Mouse (Mus musculus) erythroid progenitor cell, adult 5-6 weeks (primary cell): ENCODE results near the gene Ppard. TPM values are rescaled to one million over a fixed set of nuclear protein-coding genes. Genes with fewer than 3 reads are reported as not detected.
A peak's percentile ranks its signal among the peaks of the same experiment; 100 is the strongest.
"Not testable (repeated sequence)": the region's sequence is repeated elsewhere in the genome, so short reads cannot be mapped to it uniquely, and the experiment has no call there.

ENCODE experiments used
- ATAC-seq: replicated peaks from 2 replicates; pipeline ENCODE4 v1.8.0; 2016; ENCODE audit warnings: moderate number of reproducible peaks, mild to moderate bottlenecking, moderate TSS enrichment, inconsistent platforms; ENCODE audit not compliant: poor library complexity, low FRiP score, severe bottlenecking
- total RNA-seq, 2 experiments: library from RNA; stranded (forward) in 1 of 2; stranded (reverse) in 1 of 2; fragments of 150-400 nt in 1 of 2; fragments of 186-747, 209-891 nt in 1 of 2; gene quantifications; 2 replicates each; pipeline versions ENCODE4 v1.2.3 to v1.2.4; 2015 to 2017; ENCODE audit warnings: low replicate concordance in 2 of 2

The Ppard gene
- total RNA-seq, 2 experiments from 2014 or later = 1.7 to 2.9 TPM

DNA sequence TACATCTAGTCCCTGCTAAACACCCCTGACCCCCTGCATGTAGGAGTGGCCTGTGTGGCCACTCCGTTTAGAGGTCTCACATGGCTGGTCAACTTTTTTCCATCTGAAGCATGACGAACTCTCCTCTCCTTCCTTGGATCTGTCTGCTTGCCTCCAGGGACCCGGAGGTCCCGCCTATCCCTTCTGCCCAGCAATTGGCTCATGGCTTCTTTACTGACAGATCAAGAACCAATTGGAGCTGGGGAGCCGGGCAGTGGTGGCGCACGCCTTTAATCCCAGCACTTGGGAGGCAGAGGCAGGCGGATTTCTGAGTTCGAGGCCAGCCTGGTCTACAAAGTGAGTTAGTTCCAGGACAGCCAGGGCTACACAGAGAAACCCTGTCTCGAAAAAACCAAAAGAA, 10.0 kb upstream of the Ppard start:
- ATAC-seq = not testable (repeated sequence)

- ATAC-seq = peak; percentile 93
Measured at GRCm38 (mm10) chr17:28223561-28224391, 8.7 kb upstream of the Ppard start.

DNA sequence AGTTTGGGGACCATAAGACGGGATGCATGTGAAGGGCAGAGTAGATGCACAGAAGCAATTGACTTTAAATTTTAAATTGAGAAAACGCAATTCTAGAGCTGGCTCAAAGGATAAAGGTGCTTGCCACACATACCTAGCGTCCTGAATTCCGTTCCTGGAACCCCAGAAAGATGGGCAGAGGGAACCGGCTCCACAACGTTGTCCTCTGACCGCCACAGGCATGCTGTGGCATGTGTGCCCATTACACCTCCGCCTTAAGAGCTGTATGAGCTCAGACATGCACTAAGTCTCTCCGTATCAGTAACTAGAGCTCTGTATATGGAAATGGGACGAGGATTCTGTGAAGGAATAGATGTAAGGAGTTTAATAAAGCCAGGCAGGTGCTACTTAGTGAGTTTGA, 7.9 kb upstream of the Ppard start:
- ATAC-seq = no peak

GRCm38 (mm10) chr17:28226014-28226413, 6.5 kb upstream of the Ppard start:
- ATAC-seq = peak; percentile 71

DNA sequence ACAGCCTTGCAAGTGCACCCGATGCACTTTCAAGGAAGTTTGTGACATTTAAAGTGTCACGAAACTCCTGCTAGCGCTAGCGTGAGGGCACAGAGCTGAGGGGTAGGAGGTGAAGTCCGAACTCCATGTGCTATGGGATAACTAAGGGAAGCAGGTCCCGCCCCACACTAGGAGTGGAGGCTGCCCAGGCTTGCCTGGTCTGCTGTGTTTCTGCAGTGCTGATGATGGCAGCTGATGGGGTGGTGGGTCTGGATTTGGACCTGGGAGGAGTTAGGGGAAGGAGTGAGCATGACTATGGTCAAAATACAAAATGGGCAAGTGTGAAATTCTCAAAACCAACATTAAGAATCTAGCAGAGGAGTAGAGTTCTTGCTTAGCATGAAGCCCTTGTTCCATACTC, 2.0 kb upstream of the Ppard start:
- ATAC-seq = no peak

- ATAC-seq = no peak
Measured at GRCm38 (mm10) chr17:28231026-28231736, 1.3 kb upstream of the Ppard start.

DNA sequence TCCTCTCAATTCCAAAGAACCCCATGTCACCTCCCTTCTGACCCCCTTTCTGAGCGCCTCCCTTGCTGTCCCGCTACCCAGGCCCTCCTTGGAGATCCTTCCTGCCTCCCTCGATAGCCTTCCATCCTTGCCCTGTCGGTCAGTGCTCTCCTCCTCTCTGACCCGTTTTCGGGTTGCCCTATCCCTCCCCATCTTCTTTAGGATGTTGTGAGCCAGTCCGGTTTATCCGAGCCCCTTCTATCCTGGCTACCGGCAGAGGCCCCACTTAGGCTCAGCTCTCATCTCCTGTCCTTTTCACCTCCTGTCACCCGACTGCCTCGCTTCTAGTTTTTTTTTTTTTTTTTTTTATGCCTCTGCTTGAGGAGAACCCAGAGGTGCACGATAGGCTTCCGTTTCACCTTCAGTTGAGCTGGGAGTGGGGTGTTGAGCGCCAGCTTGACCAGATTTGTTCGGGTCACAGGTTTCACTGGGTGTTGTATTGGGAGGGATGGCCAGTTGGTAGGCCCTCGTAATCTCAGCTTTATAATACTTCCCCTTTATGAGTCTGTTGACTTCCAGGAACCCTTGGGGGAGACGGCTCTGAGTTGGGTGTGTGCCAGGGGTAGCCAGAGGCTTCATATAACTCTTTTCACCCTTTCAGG, 711 bp downstream of the Ppard start:
- no peak for ATAC-seq

GRCm38 (mm10) chr17:28234641-28235040, 2.1 kb downstream of the Ppard start:
- no peak for ATAC-seq

- ATAC-seq = no peak
Measured at GRCm38 (mm10) chr17:28235982-28236635, 3.6 kb downstream of the Ppard start.

DNA sequence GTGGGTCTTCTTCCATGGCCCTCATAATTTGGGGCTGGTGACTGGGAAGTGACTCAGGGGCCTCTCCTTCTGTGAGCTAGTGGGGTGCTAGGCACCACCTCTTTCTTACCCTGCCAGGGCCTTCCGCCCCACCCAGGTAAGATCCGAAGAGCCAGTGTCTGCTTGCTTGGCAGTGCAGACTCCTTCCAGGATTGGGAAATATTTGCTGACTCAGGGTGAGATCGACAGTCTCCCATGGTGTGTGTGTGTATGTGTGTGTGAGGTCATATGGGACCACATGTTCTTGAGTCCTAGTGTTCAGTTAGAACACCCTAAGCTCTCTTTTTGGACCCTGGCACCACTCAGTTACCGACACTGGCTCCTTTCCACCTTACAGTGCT, 4.1 kb downstream of the Ppard start:
- ATAC-seq = no peak

GRCm38 (mm10) chr17:28237362-28237761, 4.9 kb downstream of the Ppard start:
- ATAC-seq = no peak

DNA sequence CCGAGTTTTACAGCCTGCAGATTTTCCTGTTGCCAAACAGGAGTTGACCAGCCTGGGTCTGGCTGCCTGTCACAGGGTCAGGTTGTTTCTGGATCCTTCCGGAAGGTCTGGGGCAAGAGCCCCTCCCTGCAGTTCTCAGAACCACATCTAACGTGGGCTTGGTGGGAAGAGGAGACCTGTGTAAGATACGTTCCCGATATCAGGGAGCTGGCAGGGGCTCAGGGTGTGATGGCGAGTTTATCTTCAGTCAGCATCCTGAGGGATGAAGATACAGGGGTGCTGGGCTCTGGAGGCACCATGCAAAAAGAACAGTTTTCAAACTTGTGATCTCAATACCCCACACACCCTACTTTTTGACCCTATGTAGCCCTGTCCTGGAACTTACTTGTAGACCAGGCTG, 5.4 kb downstream of the Ppard start:
- ATAC-seq = no peak

DNA sequence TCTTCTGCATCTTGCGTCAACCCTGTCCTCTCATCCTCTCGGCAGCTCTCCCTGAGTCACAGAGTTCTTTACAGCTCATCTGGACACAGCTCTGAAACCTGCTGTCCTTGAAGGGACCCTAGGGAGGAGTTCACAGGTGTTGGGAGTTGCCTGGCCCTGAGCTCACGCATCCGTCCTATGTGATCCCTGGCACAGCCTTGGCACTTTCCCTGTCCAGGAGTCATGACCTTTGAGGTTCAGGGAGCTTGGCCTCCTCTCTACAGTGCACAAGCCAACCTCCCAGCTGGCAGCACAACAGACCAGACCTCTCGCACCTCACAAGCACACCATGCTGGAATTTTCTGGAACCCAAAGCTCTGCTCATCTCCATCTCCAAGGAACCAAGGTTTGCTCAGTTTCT, 8.3 kb downstream of the Ppard start:
- ATAC-seq = no peak

DNA sequence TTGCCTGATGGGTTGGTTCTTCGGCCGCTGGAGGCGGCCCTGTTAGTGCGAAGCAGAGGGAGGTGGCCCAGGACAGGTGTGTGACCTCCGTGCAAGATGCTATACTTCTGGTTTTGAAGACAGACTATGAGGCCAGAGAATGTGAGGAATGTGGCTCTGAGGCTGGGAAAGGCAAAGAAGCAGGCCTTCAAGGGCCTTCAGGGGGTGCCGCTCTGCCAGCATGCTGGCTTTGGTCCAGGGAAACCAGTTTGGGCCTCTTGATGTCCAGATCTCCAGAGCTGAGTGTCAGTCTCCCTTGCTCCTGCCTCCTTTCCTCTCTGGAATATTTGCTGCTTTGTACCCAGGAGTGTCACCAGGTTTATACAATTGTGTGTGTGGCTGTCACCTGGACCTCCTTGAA, 9.8 kb downstream of the Ppard start:
- ATAC-seq = no peak

DNA sequence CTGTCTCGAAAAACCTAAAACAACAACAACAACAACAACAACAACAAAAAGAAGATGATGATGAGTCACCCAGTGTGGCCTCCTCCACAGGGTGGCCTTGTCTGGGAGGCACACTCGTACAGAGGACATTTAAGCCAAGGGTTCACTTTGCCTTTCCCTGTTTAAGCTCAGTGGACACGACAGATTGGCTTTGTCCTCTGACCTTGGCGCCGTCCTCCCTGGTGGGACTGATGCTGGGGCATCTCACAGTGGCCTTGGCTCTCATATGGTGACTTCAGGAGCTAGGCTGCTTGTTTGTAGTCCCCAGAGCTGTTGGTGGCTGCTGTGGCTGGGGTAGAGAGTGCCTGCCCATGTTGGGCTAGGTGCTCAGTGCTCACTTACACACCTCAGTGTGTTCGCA, 11.7 kb downstream of the Ppard start:
- no peak for ATAC-seq

DNA sequence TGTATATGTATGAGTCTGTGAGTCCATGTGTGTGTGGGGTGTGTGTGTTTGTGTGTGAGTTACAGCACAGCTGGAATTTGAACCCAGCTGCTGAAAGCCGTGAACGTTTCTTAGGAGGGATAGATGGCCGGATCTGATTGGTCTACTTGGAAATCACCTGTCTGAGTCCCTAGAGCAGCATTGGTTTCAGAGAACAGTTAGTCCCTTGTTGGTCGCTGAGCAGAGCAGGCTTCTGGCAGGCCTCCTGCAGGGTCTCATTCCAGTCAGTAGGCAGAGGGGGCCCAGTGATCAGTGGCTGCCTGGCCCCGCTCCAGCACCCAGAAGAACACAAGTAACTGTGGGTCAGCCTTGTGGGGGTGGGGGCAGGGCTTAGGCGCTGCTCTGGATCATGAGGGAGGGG, 12.2 kb downstream of the Ppard start:
- ATAC-seq = no peak

GRCm38 (mm10) chr17:28246640-28247039, 14.1 kb downstream of the Ppard start:
- ATAC-seq = no peak

- no peak for ATAC-seq
Measured at GRCm38 (mm10) chr17:28247613-28248012, 15.1 kb downstream of the Ppard start.

- no peak for ATAC-seq
Measured at GRCm38 (mm10) chr17:28249062-28249461, 16.6 kb downstream of the Ppard start.

- ATAC-seq = no peak
Measured at GRCm38 (mm10) chr17:28251579-28252280, 19.2 kb downstream of the Ppard start.
